Mouse (Mus musculus) monocyte, adult 2 months (primary cell): ENCODE measurements around the gene Arap2.
"Not testable (repeated sequence)": the region's sequence is repeated elsewhere in the genome, so short reads cannot be mapped to it uniquely, and the experiment has no call there.

Experiments used
- DNase-seq, 2 experiments: peaks; one replicate each; pipeline ENCODE4 v3.0.0; 2022; ENCODE audit warnings: low spot score in 2 of 2, low read depth in 1 of 2

The Arap2 gene

DNA sequence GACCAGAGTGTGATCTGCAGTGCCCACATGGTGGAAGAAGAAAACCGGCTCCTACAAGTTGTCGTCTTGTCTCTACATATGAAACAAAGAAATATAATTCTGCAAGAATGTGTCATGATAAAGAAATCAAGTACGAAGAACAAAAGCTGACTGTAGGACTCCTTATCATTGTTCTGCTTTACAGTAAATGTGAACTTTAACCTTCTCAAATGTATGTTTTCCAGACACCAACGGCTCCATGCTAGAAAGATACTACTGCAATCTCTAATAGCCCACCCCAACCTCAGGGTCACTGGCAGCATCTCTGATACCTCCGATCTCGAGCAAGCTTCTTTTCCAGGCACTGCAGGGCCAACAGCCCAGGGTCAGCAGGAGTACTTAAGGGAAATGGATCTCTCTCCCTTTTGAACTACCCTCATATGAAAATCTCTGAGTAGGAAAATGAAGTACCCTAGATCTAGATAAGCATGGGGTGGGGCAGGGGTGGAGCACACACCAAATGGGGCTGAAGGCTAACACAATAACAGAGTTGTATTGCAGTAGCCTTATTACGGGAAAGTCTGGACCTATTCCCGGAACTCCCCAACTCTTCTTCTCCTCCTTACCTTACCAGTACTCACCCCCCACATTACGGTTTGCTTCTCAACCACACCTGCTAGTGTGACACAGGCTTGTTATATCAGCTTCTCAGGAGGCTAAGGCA is 22.6 kb downstream of the Arap2 start:
- no peak for DNase-seq

DNA sequence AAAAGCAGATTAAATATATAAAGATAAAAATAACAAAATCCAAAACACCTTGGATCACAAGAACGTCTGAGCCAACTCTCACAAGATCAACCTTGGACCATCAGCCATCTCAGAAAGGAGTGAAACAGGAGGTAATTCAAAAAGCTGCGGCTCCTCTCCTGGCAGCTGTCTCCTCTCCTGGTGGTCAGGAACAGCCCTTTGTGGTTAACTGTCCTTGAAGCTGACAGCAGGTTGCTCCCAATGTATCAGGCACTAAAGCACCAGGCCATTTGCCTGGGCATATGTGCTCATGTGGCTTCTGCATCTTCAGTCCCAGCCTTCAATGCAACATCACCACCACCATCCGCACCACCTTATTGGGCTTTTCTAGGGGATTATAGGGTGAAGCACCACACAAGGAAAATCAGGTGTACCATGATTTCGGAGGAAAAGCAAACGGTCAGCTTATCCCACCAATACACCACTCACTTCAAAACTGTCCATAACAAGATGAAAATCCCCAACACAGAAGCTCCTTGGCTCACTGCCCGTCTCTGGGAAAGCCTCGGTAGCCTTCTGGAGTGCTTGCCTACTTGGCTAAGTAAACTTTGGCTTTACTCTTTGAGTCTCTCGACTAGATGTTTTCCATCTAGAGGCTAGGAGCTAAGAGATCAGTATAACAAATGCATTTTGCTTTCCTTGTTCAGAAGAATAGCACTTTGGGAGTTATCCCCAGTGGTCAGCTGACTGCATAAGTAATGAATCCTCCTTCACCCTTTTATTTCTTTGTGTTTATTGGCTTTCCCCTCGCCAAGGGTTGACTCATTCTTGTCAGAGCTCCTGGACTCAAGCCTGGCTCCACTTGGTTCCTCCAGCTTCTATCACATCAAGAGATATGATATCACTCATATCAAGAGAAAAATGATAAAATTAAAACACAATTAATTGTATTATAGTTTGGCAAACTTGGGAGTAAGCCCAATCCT is 26.2 kb downstream of the Arap2 start:
- DNase-seq = no peak

DNA sequence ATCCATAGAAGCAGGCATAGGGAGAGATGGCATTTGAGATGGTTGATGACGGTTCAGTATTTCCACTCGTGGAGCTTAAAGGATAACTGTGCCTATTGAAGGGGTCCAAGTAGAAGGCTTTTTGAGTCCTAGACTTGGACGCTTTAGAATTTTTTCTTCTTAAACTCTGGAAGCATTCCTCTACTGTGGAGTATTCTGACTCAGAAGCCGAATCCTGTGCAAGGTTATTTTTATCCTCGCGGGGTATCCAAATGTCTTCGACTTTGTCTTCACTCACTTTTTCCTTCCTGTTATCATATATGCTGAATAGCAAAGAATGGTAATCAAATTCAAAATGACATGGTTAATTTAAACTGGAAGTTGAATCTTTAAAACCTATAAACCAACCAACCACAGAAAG is 35.4 kb downstream of the Arap2 start:
- not testable (repeated sequence) for DNase-seq

DNA sequence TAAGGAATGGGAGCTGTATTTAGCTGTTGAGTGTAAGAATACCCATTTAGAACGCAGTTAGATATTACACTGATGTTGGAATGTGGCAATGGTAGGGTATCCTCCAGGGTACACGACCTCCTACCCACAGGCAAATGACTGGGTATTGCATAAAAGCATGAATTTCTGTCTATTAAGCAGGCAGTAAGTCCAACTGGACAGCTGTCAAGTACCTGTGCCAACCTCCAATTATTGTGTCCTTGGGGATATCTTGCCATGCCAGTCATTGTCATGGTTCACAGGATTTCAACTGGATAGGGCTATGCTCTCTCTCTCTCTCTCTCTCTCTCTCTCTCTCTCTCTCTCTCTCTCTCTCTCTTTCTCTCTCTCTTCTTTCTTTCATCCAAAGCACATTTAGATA is 40.4 kb downstream of the Arap2 start:
- DNase-seq = no peak

DNA sequence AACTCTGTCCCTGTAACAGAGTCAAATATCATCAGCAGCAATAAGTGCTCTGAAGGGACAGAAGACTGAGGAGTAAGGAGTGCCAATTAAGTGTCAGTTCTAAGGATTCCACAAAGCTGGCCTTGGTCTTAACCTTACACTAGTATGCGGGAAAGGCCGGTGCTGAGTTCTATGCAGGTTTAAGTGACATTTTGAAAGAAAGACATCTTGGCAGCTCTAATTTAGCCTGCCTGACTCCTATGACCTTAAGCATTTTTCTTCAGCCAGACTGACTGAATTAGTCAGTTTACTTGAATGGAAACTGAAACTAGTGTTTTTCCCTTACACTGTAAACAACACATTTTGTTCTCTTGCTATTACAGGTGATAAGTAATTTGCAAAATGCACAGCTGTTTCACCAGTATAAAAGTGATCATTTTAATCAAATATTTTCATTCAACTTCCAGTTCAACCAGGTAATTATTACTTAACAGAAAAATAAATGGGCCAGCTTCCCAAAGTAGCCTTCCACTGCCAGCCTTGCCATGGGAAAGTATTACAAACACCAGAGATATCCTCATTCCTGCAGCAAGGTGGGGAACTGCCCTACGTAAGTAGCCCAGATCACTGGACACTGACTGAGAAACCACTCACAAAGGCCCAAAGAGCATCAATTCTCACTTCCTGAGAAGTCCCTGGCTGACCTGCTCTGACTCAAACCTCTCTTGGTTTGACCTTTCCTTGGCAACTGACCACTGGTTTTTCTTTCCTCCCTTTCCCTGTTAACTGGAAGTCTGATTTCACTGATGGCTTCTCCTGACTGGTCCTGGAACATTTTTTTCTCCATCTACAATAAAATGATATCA is 42.5 kb downstream of the Arap2 start:
- no peak for DNase-seq

DNA sequence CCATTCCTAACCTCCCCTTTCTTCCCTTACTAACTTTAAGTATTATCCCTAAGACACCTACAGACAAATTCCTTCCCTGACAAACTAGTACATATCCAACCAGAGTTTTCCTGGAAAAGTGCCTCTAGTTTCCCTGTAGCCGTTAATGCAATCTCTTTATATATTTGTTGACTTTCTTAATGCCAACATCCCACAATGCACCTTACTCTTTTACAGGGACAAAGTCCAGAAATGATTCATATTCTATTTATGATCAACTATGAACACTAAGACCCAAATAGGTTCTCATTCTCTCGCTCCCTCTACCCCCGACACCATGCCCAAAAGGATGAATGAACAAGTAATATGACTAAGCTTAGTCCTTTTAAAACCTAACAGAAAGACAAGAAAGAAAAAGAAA is 49.5 kb downstream of the Arap2 start:
- DNase-seq = no peak

DNA sequence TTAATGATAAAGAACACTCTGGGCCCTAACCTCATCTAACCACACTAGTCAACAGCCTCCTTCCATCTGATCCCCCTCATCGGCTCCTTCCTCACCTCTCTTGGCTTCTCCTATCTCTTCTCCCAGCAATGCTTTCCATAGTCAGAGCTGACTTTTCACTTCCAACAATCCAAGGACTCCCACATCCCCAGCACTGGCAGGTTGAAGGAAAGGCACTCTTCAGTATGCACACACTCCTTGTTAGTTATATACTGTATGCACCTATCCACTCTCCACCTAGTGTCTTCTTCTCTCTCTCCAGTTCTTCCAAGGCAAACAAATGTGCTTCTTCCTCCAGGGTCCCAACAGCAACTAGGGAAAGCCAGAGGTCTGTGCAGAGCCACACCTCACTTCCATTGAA is 50.0 kb downstream of the Arap2 start:
- no peak for DNase-seq

DNA sequence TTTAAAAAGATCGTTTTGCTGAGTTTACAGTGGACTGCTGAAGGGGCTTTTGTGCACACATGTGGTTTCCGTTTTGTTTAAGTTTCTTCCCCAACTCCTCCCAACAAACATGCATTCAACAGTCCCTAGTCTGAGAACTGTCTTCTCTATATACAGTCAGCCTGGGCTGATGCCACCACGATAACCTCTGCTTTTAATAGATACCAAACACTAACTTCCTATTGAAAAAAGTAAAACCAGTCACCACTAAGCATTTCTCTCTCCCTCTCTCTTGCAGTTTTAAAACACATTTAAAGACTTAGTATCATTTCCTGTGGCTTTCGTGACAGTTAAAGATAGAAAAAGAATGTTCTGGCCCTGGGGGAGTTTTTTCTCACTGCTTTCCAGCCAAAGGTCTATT is 50.5 kb downstream of the Arap2 start:
- no peak for DNase-seq

DNA sequence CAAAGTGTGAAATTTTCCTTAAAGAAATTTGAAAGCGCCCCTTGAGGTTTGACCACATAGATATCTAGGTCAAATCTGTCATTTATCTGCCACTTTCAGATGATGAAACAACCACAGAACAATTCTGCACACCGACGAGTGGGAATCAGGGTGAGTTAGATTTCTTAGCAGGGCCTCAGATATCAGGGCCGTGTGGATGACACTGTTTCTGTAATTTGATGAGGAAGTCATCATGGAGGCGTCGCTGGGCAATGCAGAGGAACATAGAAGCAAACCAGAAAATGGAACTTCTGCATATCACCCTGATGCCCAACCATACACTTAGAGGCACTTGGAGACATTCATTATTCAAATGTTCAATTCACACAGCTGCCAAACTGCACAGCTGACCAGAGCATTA is 55.0 kb downstream of the Arap2 start:
- DNase-seq = no peak

DNA sequence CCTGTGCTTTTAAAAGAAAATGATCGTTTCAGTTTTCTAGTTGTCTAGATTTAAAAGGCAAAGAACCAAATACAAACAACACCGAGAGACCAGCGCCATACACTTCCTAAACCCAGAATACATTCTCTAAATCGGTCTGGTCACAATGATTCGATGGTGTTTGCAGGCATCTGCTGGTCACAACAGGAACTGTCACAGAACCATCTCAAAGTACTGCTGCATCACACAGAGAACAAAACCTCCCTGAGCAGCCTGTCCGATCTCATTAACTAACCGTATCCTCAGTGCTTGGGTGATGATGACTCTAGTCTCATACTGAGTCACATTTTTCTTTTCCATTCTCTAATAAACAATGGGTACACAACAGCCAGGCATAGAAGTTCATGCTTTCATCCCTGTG is 59.1 kb downstream of the Arap2 start:
- no peak for DNase-seq

DNA sequence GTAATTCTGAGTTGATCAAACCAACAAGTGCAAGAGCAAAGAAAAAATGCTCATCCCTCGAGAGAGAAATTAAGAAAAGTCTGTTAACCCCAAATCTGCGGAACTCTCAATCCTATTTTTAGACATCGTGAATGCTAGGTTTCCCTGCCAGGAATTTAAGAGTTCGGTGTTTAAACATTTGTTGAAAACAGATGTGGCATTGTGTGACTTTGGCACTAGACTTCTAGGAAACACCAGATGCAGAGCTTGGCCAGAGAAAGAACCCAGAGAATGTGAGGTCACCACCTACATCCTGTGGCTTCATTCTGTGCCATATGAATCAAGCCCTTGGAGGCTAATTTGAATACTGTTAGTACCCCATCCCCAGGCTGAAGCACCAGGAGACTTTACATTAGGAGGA is 76.0 kb downstream of the Arap2 start:
- DNase-seq = no peak

DNA sequence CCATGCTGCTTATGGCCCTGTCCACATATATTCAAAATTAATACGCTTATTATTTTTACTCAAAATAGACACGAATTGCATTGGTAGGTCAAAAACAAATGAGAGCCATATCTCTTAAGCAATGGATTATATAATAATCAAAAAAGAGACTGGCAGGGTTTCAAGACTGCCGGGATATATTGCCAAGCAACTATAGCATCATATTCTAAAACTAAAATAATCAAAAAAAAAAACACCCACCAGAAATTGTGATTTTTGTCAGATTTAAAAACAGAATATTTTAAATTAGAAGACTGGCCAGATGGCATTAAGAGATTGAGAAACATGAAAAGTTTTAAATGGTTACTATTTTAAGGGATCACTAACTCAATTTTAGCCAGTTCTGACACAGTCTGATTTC is 82.2 kb downstream of the Arap2 start:
- no peak for DNase-seq

DNA sequence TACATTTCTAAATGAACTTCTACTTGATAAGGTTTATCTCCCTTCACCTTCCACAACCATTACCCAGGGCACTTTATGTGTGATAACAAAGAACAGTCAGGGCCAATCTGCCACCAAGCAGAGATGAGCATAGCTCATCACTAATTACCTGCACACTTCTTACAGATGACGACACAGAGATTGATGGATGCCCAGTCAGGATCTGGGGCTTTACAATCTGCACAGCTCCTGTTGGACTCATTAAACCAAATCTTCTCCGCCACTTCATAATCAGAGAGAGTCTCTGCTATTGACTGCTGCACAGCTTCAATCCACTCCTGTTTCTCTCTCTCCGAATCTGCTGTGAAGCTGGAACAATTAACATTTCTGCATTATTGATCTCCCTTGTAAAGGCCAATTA is 82.8 kb downstream of the Arap2 start:
- no peak for DNase-seq

DNA sequence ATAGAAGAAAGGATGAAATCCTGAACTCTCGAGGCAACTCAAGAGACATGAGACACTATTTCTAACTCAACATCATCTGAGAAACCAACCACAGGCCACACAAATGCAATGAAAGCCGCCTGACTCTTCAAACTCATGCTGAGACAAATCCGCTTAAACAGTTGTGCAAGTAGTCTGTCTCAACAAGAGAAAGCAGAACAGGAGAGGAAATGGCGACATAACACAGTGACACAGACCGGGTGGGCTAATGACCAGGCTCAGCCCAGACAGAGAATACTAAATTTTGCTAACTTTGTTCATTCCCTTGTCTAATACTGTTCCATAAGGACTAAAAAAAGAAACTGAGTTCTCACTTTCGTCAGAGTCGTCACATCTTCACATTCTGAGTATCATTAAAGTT is 88.6 kb downstream of the Arap2 start:
- peak; percentile 1 to 3 for DNase-seq

DNA sequence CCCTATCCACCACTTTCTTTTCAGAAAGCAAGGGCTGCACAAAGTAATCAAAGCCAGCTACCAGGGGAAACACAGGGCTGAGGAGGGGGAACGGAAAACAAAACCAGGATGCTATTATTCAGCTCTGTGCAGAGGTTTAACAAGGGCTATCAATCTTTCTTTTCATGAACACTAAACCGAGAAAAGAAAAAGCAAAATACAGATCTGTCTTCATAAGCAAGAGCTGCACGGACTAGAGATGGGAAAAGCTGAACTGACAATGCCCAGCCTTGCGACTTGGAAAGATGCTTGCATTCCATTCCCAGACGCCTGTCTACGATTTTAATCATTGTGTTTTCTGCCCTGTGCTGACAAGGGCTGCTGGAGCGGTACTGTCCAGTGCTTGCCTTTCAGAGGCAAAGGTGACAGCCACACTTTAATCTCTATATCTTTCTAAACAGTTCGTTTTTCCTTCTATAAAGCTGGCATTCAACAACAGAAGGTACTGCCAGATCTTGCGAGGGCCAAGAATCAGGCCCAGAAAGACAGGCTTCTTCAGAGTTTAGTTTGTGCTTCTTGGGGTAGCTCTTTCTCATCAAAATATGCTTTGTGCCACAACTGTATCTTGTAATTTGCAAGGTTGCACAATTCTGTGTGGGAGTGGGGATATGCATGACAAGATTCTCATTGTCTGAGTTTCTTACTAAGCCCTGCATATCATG is 93.1 kb downstream of the Arap2 start:
- no peak for DNase-seq

DNA sequence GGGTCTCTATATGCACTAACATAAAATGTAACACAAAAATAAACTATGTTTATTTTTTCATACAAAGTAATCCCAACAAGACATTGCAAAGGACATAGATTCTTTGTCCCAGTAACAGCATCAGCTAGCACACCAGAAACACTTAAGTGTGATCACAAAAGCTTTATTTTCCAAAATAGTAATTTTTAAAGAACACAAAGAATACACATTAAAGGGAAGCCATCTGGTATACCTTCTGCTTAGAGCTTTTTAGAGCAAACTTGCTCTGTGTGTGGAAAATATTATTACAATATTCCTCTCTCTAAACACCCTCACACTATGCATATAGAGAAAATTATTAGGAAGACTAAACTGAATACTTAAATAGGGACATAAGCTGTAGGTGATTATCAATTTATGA is 100.6 kb downstream of the Arap2 start:
- DNase-seq = no peak

DNA sequence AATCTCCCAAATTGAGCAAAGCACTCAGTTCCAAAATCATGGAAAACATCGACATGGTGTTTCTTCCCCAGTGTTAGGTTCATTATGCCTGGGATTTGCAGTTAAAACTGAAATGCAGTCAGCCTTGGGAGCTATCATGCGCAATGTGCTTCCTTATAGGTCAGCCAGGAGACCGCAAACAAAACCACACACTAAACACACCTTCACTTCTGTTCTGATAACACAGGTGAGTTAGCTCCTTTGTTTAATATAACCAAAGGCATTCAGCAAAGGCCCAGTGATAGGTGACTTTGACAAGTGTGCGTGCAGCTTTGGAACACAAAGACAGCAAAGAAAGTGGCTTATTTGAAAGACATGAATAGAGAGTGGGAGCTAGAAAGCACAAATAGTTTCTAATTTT is 101.1 kb downstream of the Arap2 start:
- no peak for DNase-seq

DNA sequence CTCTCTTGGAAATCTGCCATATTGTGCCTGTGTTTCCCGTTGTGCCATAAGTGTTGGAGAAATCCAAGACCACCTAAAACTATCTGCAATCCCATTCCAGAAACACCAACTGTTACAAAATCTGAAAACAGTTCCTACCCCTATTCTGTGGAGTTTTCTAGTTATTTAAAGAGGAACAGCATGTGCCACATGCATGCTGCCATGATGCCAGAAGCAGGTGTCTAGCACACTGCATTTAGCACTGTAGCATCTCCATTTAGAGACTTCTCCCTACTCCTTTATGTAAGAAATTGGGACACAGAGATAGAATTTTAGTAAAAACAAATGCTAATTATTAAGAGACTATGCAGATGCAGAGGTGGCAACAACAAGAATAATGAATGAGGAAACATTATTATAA is 102.8 kb downstream of the Arap2 start:
- no peak for DNase-seq

DNA sequence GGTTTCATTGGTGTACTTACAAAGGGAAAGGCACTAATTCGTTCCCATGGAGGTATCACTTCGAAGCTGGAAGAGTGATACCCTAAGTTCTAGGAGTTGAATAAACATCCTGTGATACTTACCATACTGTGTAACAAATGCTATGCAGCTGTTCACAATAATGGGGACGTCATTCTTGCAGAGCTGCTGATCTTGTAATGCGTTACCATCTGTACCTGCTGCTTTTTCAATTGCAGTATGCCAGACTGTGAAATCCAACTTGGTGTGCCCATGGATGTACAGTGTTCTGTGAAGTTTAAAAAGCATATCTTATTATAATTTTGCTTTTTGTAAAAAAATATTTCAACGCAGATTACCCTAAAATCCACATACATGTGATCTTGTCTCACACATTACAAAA is 112.0 kb downstream of the Arap2 start:
- no peak for DNase-seq

DNA sequence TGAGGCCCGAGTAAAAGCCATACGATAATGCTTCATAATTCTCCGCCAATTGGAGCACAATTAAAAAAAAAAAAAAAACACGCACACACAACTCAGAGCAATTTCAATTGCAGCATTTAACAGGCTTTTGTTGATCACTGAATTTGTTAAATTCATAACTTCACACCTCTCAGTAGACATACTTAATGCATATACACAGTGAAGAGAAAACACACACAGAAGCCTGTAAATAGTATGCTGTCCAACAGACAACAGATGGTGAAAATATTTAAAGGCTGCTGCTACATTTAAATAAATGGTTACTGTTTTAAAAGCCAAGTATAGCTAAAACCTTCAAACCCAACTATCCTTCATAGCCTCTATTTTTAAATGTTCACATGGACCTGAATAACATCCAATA is 123.6 kb downstream of the Arap2 start:
- no peak for DNase-seq

DNA sequence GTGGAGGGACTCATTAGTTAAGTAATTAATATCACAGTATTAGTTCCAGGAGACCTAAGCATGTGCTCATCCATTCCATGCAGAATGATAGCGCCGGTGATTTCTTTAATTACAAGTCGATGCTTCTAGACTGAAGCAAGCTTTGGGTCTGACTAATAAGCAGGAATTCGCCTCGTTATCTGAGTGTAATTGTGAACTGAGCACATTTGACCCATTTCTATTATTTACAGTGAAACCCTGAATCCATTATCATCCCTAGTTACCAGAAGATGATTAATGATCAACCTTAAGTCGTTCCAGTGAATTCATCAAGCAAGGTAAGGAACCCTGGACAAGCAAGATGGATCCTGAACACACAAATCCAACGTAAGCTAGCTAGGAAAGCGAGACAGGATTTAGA is 125.5 kb downstream of the Arap2 start:
- no peak for DNase-seq
